Mouse (Mus musculus) erythroblast, embryonic 14.5 days (primary cell): ENCODE data around the gene P2ry6.

ENCODE experiments used
- GATA1 ChIP-seq: IDR thresholded peaks from 2 replicates; pipeline ENCODE4 v1.6.1; 2012; ENCODE audit warnings: low read length, inconsistent platforms, mixed read lengths
- TAL1 ChIP-seq: IDR thresholded peaks from 3 replicates; pipeline ENCODE4 v1.6.1; 2012; ENCODE audit warnings: low read length, inconsistent platforms, mixed read lengths

DNA sequence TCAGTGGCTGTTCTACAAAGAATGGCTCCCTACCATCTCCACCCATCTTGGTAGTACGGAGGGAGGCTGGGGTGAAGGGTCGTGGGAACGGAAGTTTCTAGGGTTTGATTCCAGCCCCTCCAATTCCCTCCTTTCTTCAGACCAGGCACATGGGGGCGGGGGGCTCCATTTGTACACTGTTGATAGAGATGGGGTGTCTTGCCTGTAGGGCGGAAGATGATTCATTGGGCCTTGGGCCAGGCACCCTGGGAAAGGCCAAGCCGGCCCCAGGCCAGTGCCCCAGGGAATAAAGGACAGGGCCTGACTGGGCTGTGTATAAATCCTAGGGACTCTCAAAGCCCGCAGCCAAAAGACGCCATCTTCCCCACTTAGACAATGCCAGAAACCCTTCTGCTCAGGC lies 66.4 kb downstream of the P2ry6 start:
- TF ChIP-seq GATA1 (no peak), TAL1 (no peak)
